Mouse (Mus musculus) kidney, adult 18-20 months (tissue): ENCODE measurements around the gene Prrt4.

Experiments used
- DNase-seq: peaks from one replicate; pipeline ENCODE4 v3.0.0; 2021

Prrt4 gene

DNA sequence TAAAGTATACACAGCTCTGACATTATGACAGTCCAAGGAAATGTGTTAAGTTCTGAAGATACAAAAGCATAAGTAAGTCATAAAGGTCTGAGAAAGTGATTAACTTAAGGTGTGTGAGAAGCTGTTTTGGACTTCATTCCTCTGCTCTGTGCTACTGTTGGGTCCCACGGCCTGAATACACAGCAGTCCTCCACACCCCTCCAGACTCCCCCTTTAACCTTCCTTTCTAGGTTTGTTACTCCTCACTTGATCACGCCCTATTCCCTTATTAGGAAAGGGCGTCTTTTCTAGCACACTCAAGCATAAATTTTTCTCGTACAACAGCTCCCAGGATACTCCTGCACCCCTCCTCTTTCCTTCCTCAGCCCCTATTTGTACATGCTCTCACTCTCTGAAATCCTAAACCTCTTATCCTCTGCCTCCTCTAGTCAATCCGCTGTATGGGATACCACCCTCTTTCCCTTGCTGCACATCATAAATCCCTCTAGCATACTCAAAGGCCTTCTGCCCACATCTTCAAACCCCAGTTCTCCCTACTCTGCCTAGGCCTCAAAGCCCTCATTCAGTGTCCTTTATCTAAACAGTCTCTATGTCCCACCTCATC lies 31.9 kb downstream of the Prrt4 start:
- DNase-seq = no peak

- DNase-seq = no peak
Measured at GRCm38 (mm10) chr6:29146641-29147040, 32.7 kb downstream of the Prrt4 start.

- DNase-seq = no peak
Measured at GRCm38 (mm10) chr6:29145456-29146307, 33.7 kb downstream of the Prrt4 start.

DNA sequence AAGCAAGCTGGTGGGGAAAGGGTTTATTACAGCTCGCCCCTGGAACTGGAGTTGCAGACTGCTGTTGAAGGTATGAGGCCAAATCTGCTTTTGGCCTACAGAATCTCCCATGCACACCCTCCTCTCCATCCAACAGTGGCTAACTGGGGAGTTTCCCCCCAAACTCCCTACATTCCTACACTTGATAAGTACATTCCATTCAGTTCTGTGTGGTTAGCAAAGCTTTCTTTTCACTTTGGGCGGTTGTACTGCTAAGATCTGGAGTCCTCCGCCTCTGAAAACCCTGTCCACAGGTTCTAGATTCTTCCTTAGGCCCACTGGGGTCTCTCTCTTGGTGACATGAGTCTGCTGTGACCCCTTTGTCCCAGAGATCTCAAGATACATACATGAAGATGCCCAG lies 34.4 kb downstream of the Prrt4 start:
- DNase-seq = no peak

DNA sequence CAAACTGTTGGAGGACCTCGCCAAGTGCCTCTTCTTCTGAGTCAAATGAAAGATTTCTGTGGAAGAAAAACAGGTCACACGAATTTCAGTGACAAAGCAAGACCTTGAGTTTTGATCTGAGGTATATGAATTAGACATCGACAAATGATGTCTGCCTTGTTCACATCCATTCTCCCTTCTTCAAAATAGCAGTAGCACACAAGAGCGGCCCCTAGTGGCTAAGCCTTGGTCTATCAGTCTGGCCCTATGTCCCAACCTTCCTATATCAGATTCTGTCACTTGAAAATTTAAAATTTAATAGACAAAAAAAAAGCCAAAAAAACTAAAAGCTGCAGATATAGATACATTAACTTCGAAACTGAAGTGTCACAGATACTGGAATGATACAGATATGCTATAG lies 35.8 kb downstream of the Prrt4 start:
- peak; percentile 36 for DNase-seq

DNA sequence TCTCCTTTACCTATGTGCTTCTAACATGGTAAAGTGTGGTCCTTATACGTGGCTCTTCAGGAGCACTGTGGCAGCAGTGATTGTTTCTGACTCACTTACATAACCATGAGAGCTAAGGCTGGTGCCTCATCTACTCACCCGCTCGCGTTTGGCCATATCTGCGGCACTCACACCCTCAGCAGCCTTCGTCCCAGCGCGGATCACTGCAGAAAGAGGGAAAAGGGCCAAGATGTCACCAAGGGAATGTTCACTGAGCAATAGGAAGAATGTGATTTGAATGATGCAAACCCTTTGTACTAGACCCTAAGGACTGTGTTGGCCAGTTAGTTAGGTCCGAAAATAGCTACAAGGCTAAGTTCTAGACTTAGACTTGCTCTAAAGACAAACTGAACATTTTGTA lies 41.9 kb downstream of the Prrt4 start:
- DNase-seq = no peak

DNA sequence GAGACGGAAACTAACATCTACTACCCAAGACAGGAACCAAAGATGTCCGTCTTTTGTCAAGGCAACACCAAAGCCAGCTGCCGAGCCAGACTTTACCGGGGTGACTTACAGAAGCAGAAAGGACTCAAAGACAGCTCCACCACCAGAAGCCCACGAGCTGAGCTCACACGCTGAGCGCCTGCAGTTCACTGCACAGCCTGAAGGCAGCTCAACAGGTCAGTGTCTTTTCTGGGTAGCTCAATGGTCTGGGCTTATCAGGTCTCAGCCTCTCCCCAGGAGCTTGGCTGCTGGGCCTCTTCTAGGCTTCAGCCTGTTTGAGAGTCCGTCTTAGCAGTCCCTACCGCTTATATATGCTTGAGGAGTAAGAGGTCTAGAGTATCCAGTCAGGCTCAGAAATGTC lies 46.3 kb downstream of the Prrt4 start:
- DNase-seq = no peak

- no peak for DNase-seq
Measured at GRCm38 (mm10) chr6:29126878-29127426, 52.4 kb downstream of the Prrt4 start.

- DNase-seq = no peak
Measured at GRCm38 (mm10) chr6:29119990-29120389, 59.4 kb downstream of the Prrt4 start.
